Mouse (Mus musculus) lung, adult 2 months (tissue): ENCODE measurements at regions not wholly inside any gene's neighbourhood (a gene's known extent, or its start where the extent isn't known, plus 50 kb on each side); places are given as distances from the start of the nearest gene placed in this dataset.

Source experiments
- CTCF ChIP-seq: fragments of 200-500 bp; IDR thresholded peaks from 2 replicates; pipeline ENCODE4 v1.5.1; 2011; ENCODE audit warnings: mild to moderate bottlenecking, low read length, control low read depth; ENCODE audit not compliant: insufficient read depth
- POLR2A ChIP-seq: fragments of 200-500 bp; IDR thresholded peaks from 2 replicates; pipeline ENCODE4 v1.6.1; 2011; ENCODE audit warnings: low read depth, mild to moderate bottlenecking, control low read depth, low read length, borderline replicate concordance; ENCODE audit errors: extremely low read depth

DNA sequence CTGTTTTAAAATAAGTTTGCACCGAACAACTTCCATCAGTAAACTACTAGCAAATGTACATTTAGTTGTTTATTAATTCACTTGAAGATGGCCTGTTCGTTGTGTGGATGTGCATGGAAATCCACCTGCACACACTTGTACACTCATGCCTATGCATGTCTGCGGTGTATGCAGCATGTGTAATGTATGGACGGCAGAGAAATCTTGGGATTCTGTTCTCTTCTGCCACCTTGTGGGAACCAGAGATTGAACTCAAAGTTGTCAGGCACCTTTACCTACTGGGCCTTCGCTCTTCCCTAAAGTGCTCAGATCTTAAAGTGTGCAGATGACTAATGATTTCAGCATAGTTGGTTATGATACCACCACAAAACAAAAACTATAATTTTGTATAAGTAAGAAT, 137.4 kb downstream of the Kitl start:
- TF ChIP-seq CTCF = no peak
- TF ChIP-seq POLR2A = no peak
